23 mouse cellular contexts compared by ENCODE assay signal in genomic region chr1:132669200-132669599, GRCm38 (mm10).
A peak's percentile ranks its signal among the peaks of the same experiment; 100 is the strongest.
DNase-seq lines count a peak whose midpoint lies in the region; ATAC-seq lines count a peak whose summit lies in the region.
"Had no signal": no experiment of that assay in that cellular context is flagged by ENCODE, and none has a peak within 500 bp of the region (broad histone marks: within the 10 kb centered on the region; RNA-seq: fewer than 3 reads in every experiment).

No protein-coding gene starts in this region.

- no peaks in the 10 kb centered on the region for H3K36me3 ChIP-seq in heart, embryonic 12.5 days
- H3K36me3 ChIP-seq: embryonic facial prominence, embryonic 12.5 days; intestine, embryonic 15.5 days; limb, embryonic 12.5 days; liver, embryonic 13.5 days; stomach, embryonic 15.5 days had no signal

- ATAC-seq in heart, embryonic 12.5 days (ENCODE audit: insufficient number of reproducible peaks, low FRiP score): no peak
- ATAC-seq in frontal cortex, adult (ENCODE audit: low TSS enrichment): no peak
- ATAC-seq: hindbrain, embryonic 16.5 days; intestine, embryonic 15.5 days had no signal

- no peaks in the 10 kb centered on the region for H3K4me1 ChIP-seq in heart, embryonic 12.5 days (replicated peaks)
- H3K4me1 ChIP-seq: embryonic facial prominence, embryonic 12.5 days; intestine, embryonic 15.5 days; liver, embryonic 13.5 days; stomach, embryonic 15.5 days had no signal

- H3K9ac ChIP-seq in heart, embryonic 12.5 days: no peak overlapping the region
- H3K9ac ChIP-seq: embryonic facial prominence, embryonic 12.5 days; intestine, embryonic 15.5 days; limb, embryonic 12.5 days; liver, embryonic 13.5 days; lung, embryonic 14.5 days; stomach, embryonic 15.5 days had no signal

- H3K4me3 ChIP-seq in heart, embryonic 12.5 days: no peak overlapping the region
- H3K4me3 ChIP-seq: embryonic facial prominence, embryonic 12.5 days; gastrocnemius, adult 2 months; hindbrain, embryonic 10.5 days; intestine, embryonic 15.5 days; layer of hippocampus, adult 2 months; limb, embryonic 12.5 days; liver, embryonic 13.5 days; stomach, embryonic 15.5 days had no signal

- no peaks in the 10 kb centered on the region for H3K9me3 ChIP-seq in heart, embryonic 12.5 days (replicated peaks)
- H3K9me3 ChIP-seq: embryonic facial prominence, embryonic 12.5 days; hindbrain, embryonic 10.5 days; intestine, embryonic 15.5 days; limb, embryonic 12.5 days; liver, embryonic 13.5 days; stomach, embryonic 15.5 days had no signal

- no peaks in the 10 kb centered on the region for H3K27me3 ChIP-seq in heart, embryonic 12.5 days (replicated peaks)
- H3K27me3 ChIP-seq: embryonic facial prominence, embryonic 12.5 days; intestine, embryonic 15.5 days; liver, embryonic 13.5 days; stomach, embryonic 15.5 days had no signal

- peak; percentile 42 for DNase-seq in heart, postnatal 4 days
- DNase-seq in lung, postnatal 14 days: peak; percentile 10
- no peak for DNase-seq in lung, postnatal 25 days (ENCODE audit: low spot score)
- DNase-seq in kidney, postnatal 14 days: peak; percentile 73
- DNase-seq in adrenal gland, adult 8-10 months: no peak
- DNase-seq: adrenal gland, postnatal 10 days; cerebellum, adult 18-20 months; cerebellum, postnatal 14 days; gastrocnemius, adult 2 months; layer of hippocampus, postnatal 36 days; liver, embryonic 13.5 days; lung, embryonic 14.5 days; thymus, postnatal 25 days had no signal

- H3K27ac ChIP-seq in heart, embryonic 12.5 days (ENCODE audit: poor library complexity, severe bottlenecking): no peak overlapping the region
- H3K27ac ChIP-seq: embryonic facial prominence, embryonic 12.5 days; gastrocnemius, adult 2 months; hindbrain, embryonic 10.5 days; intestine, embryonic 15.5 days; layer of hippocampus, adult 2 months; limb, embryonic 12.5 days; liver, embryonic 13.5 days; stomach, embryonic 15.5 days had no signal

- H3K4me2 ChIP-seq in heart, embryonic 12.5 days: no peak overlapping the region
- H3K4me2 ChIP-seq: embryonic facial prominence, embryonic 12.5 days; intestine, embryonic 15.5 days; limb, embryonic 12.5 days; liver, embryonic 13.5 days; lung, embryonic 14.5 days; midbrain, embryonic 11.5 days; stomach, embryonic 15.5 days had no signal

- WGBS in heart, embryonic 12.5 days: 77% methylated on average over 6 of the region's 6 CpGs

Comparison
In these comparisons a context has a peak if more than half of its experiments do, and no peak if none do; other contexts are left out.
1. DNase-seq: peak in heart, postnatal 4 days (single experiment), lung, postnatal 14 days (single experiment) and kidney, postnatal 14 days (single experiment); none in lung, postnatal 25 days (single experiment) and adrenal gland, adult 8-10 months (single experiment).